Mouse (Mus musculus) Patski (cell line): ENCODE data around the gene She. TPM values are rescaled to one million over a fixed set of nuclear protein-coding genes. Genes with fewer than 3 reads are reported as not detected.

Source experiments
- ATAC-seq: fragments of 100-300 bp; one replicate; pipeline ENCODE4 v1.8.0; 2021
- CTCF ChIA-PET: fragments of 350-600 bp; sonication (Branson Sonifier 250); formaldehyde crosslinking; loops from one replicate; lab custom pipeline; 2022; ENCODE audit warnings: inconsistent platforms; lab: Charles Lee
- POLR2A ChIA-PET: fragments of 350-600 bp; sonication (Branson Sonifier 250); formaldehyde crosslinking; loops from one replicate; lab custom pipeline; 2022; ENCODE audit warnings: antibody characterized with exemption, inconsistent platforms; lab: Charles Lee
- DNase-seq: peaks from one replicate; pipeline ENCODE4 v3.0.0-alpha.2; 2011; ENCODE audit warnings: low read depth, low spot score
- H3K27me3 ChIP-seq: fragments of 371-371 bp; one replicate; pipeline ENCODE4 v1.5.1; 2021
- CTCF ChIP-seq: fragments of 100-300 bp; IDR thresholded peaks from one replicate; pipeline ENCODE4 v1.5.1; 2021
- in situ Hi-C: fragments of 300-500 bp; cut with MboI; formaldehyde crosslinking; loops from 3 replicates; pipeline ENCODE4 v1.11.1; 2018; ENCODE audit warnings: low pct_unique_long_range_greater_than_20kb, mixed read lengths
- polyA plus RNA-seq: library from polyadenylated mRNA; unstranded; gene quantifications from one replicate; pipeline ENCODE4 v1.2.3, GENCODE M21; 2021

She gene
- polyA plus RNA-seq, 1 experiment from 2014 or later: 0.03 TPM

DNA sequence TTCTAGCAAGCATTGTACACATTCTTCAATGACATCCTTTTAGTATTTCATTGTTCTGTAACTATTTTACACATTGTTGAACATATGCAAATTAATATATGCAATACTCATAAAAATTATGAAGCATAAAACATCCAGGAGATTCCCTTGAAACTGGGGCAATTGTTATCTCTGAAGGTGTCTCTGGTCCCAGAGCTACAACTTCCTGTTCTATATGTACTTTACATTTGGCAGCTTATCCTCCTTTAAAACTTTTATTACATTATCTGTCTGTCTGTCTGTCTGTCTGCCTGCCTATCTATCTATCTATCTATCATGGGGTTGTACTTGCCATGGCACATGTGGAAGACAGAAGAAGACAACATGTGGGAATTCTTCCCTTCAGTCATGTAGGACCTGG, 60.5 kb downstream of the She start:
- no peak for TF ChIP-seq CTCF
- no peaks in the 10 kb centered on the region for H3K27me3 ChIP-seq
- ATAC-seq: no peak
- DNase-seq: no peak
- CTCF ChIA-PET: interaction anchor here (1.1 kb wide), 1 partner anchor 8 kb away, joined by 3 read pairs; no protein-coding TSS in a partner anchor
- POLR2A ChIA-PET: no interaction called here
- in situ Hi-C loops: no loop called here

DNA sequence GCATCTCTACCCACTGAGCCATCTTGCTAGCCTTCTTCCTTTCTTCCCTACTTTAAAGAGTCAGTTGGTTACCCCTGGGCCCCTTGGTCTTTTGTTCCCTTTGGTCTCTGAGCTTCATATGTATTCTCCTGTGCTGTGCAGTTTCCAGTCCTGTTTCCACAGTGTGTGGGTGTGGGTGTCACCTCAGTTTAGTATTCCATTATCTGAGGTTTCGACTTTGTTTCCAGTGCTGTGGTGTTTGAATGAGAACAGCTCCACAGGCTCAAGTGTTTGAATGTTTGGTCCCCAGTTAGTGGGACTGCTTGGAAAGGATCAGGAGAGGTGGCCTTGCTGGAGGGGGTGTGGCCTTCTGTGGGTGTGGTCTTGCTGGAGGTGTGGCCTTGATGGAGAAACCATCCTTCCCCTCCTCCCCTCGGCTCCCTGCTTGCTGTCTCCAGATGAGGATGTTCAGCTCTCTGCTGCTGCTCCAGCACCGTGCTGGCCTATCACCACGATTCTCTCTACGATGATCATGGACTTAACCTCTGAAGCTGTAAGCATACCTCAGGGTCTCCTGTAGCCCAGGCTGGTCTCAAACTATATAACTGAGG, 61.4 kb downstream of the She start:
- TF ChIP-seq CTCF: no peak

GRCm38 (mm10) chr3:89896571-89896970, 65.4 kb downstream of the She start:
- POLR2A ChIA-PET: no interaction called here
- in situ Hi-C loops: no loop called here
- CTCF ChIA-PET: interaction anchor here (0.8 to 1.0 kb wide), 2 partner anchors 16 to 31 kb away, joined by 3 read pairs; partner anchors contain the start of gene Il6ra
- H3K27me3 ChIP-seq: no peaks in the 10 kb centered on the region
- TF ChIP-seq CTCF: no peak
- DNase-seq: no peak
- ATAC-seq: no peak

More for the DNA sequence above, 61.4 kb downstream of the She start:
- CTCF ChIA-PET: interaction anchor here (1.1 kb wide), 1 partner anchor 9 kb away, joined by 3 read pairs; no protein-coding TSS in a partner anchor
- in situ Hi-C loops: no loop called here
- ATAC-seq (no peak), DNase-seq (no peak)
- H3K27me3 ChIP-seq: no peaks in the 10 kb centered on the region
- POLR2A ChIA-PET: no interaction called here

GRCm38 (mm10) chr3:89897204-89897796, 66.1 kb downstream of the She start:
- TF ChIP-seq CTCF: no peak
- DNase-seq: no peak
- in situ Hi-C loops: no loop called here
- ChIA-PET POLR2A (no interaction called here), CTCF (interaction anchor here (0.8 to 1.0 kb wide), 2 partner anchors 15 to 32 kb away, joined by 3 read pairs; partner anchors contain the start of gene Il6ra)
- ATAC-seq: no peak
- no peaks in the 10 kb centered on the region for H3K27me3 ChIP-seq

DNA sequence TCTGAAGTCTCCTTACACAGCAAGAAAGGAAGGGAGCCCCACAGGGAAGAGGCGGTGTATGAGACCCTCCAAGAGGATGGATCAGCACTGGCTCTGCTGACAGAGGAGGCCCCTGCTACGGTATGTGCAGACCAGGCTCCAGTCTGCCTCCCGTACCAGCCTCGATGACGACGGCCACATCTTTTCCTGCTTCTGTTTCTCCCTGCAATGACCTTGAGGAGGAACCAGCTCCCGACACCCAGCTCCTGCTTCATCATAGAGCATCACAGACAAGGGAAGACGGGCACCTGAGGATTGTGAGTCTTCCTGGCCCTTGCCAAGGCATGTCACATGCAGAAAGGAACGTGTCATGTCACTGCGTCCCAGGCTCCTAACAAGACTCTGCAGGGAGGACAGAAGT, 66.8 kb downstream of the She start:
- TF ChIP-seq CTCF: no peak
- ATAC-seq (no peak), DNase-seq (no peak)
- in situ Hi-C loops: no loop called here
- ChIA-PET CTCF (interaction anchor here (1.5 kb wide), 1 partner anchor 14 kb away, joined by 3 read pairs; no protein-coding TSS in a partner anchor), POLR2A (no interaction called here)
- H3K27me3 ChIP-seq: no peaks in the 10 kb centered on the region

DNA sequence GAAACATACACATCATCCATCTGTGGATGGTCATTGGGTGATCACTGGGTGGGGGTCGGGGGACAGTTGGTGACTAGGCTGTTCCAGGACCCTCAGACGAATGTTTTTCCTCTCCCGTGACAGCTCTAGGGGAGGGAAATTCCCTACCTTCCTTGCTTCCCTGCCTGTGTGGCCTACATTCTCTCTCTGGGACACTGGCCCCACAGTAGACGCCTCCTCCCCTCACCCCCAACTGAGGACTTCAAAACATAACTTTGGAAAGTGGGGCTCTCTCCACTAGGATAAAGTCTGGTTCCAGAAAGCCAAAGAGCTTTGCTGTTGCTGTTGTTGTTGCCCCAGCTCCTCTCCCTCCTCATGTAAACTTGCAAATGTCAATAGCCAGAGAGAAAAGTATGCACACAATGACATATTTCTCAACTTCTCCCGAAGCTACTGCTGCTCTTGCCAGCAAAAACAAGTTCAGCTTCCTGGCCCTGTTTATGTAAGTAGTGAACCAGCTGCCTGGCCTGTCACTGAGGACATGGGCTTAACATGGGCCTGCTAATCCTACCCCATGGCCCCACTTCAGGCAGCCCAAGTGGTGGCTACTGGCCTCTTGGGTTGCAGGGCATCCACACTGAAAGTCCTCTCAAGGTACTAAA, 67.8 kb downstream of the She start:
- no peak for ATAC-seq
- H3K27me3 ChIP-seq: no peaks in the 10 kb centered on the region
- ChIA-PET CTCF (interaction anchor here (1.0 to 1.5 kb wide), 2 partner anchors 10 to 13 kb away, joined by 3 read pairs; no protein-coding TSS in a partner anchor), POLR2A (no interaction called here)
- in situ Hi-C loops: no loop called here
- no peak for DNase-seq
- no peak for TF ChIP-seq CTCF

GRCm38 (mm10) chr3:89899511-89899908, 68.3 kb downstream of the She start:
- ATAC-seq (no peak), DNase-seq (no peak)
- POLR2A ChIA-PET: no interaction called here

GRCm38 (mm10) chr3:89907846-89908245, 76.7 kb downstream of the She start:
- no peak for ATAC-seq
- no peaks in the 10 kb centered on the region for H3K27me3 ChIP-seq
- no peak for TF ChIP-seq CTCF
- in situ Hi-C loops: no loop called here
- ChIA-PET CTCF (interaction anchor here (1.2 kb wide), 1 partner anchor 170 kb away, joined by 3 read pairs; no protein-coding TSS in a partner anchor), POLR2A (no interaction called here)
- no peak for DNase-seq

More at GRCm38 (mm10) chr3:89899511-89899908, 68.3 kb downstream of the She start:
- CTCF ChIA-PET: interaction anchor here (1.0 to 1.5 kb wide), 2 partner anchors 9 to 12 kb away, joined by 3 read pairs; no protein-coding TSS in a partner anchor
- no peaks in the 10 kb centered on the region for H3K27me3 ChIP-seq
- no peak for TF ChIP-seq CTCF
- in situ Hi-C loops: no loop called here

Other genes with a start within 250 kb of the She start
- gene Adar, start 116.3 kb upstream of the She start, polyA plus RNA-seq: 39.0 TPM
- gene Chrnb2, start 66.7 kb upstream of the She start, polyA plus RNA-seq: 1.5 TPM
- 147 TPM for gene Ube2q1, start 57.8 kb upstream of the She start, polyA plus RNA-seq
- 2.6 TPM for gene Il6ra, start 81.8 kb downstream of the She start, polyA plus RNA-seq
- 52.0 TPM for gene Atp8b2, start 132.1 kb downstream of the She start, polyA plus RNA-seq
- 205 TPM for gene Hax1, start 167.4 kb downstream of the She start, polyA plus RNA-seq
- gene 4933434E20Rik, start 220.3 kb downstream of the She start, polyA plus RNA-seq: 182 TPM
- 232 TPM for gene Ubap2l, start 221.3 kb downstream of the She start, polyA plus RNA-seq
- 501 TPM for gene Tpm3, start 241.3 kb downstream of the She start, polyA plus RNA-seq